Mouse (Mus musculus): Measurements from ENCODE around the gene Cdkn1a. TPM values are rescaled to one million over a fixed set of nuclear protein-coding genes. Genes with fewer than 3 reads are reported as not detected.

Cdkn1a gene
- polyA plus RNA-seq, 1 experiment from 2014 or later: 12.4 TPM

GRCm38 (mm10) chr17:29046863-29047262 is 43.9 kb upstream of the Cdkn1a start:
- ATAC-seq (ENCODE audit: insufficient read depth): no peak
- 81% methylated on average over 3 of the region's 3 CpGs for WGBS
- TF ChIP-seq CTCF (IDR thresholded peaks at IDR 0.05; ENCODE audit: low read depth): no peak
- no peaks in the 10 kb centered on the region for H3K27me3 ChIP-seq (ENCODE audit: insufficient read depth, low read length)
- H3K4me1 ChIP-seq (ENCODE audit: insufficient read depth): no peaks in the 10 kb centered on the region
- no peak overlapping the region for H3K4me3 ChIP-seq (ENCODE audit: low read depth, low read length)
- no peaks in the 10 kb centered on the region for H3K9me3 ChIP-seq (ENCODE audit: low read depth, low read length)
- H3K36me3 ChIP-seq (ENCODE audit: insufficient read depth): peaks cover 48% of the 10 kb centered on the region
- no peak overlapping the region for H3K27ac ChIP-seq (ENCODE audit: low read depth)
- no peak overlapping the region for H3K9ac ChIP-seq
- no peak for DNase-seq
- no peak overlapping the region for H3K4me2 ChIP-seq

GRCm38 (mm10) chr17:29047697-29048514 is 42.9 kb upstream of the Cdkn1a start:
- no peak overlapping the region for H3K9ac ChIP-seq
- DNase-seq: peak; percentile 37
- WGBS: 50% methylated on average over 3 of the region's 3 CpGs
- TF ChIP-seq CTCF (IDR thresholded peaks at IDR 0.05; ENCODE audit: low read depth): peak; percentile 24
- no peak overlapping the region for H3K27ac ChIP-seq (ENCODE audit: low read depth)
- H3K4me2 ChIP-seq: no peak overlapping the region
- no peaks in the 10 kb centered on the region for H3K27me3 ChIP-seq (ENCODE audit: insufficient read depth, low read length)
- H3K36me3 ChIP-seq (ENCODE audit: insufficient read depth): peaks cover 38% of the 10 kb centered on the region
- no peaks in the 10 kb centered on the region for H3K9me3 ChIP-seq (ENCODE audit: low read depth, low read length)
- H3K4me1 ChIP-seq (ENCODE audit: insufficient read depth): no peaks in the 10 kb centered on the region
- no peak for ATAC-seq (ENCODE audit: insufficient read depth)
- H3K4me3 ChIP-seq (ENCODE audit: low read depth, low read length): no peak overlapping the region

- TF ChIP-seq CTCF (IDR thresholded peaks at IDR 0.05; ENCODE audit: low read depth): peak; percentile 92
- Histone ChIP-seq H3K27ac (ENCODE audit: low read depth) (no peak overlapping the region), H3K4me1 (ENCODE audit: insufficient read depth) (no peaks in the 10 kb centered on the region), H3K9ac (no peak overlapping the region), H3K27me3 (ENCODE audit: insufficient read depth, low read length) (no peaks in the 10 kb centered on the region), H3K4me2 (no peak overlapping the region), H3K4me3 (ENCODE audit: low read depth, low read length) (no peak overlapping the region), H3K9me3 (ENCODE audit: low read depth, low read length) (no peaks in the 10 kb centered on the region), H3K36me3 (ENCODE audit: insufficient read depth) (peaks cover 28% of the 10 kb centered on the region)
- ATAC-seq (ENCODE audit: insufficient read depth): 0 out of 2 replicates have a peak, but pooled peaks have one; percentile 43
- DNase-seq: peak; percentile 91
- 17% methylated on average over 13 of the region's 13 CpGs for WGBS
Observed at GRCm38 (mm10) chr17:29048748-29049507, 41.8 kb upstream of the Cdkn1a start.

GRCm38 (mm10) chr17:29049508-29049889 is 41.3 kb upstream of the Cdkn1a start:
- Histone ChIP-seq H3K9me3 (ENCODE audit: low read depth, low read length) (no peaks in the 10 kb centered on the region), H3K4me3 (ENCODE audit: low read depth, low read length) (no peak overlapping the region), H3K4me2 (no peak overlapping the region), H3K27ac (ENCODE audit: low read depth) (no peak overlapping the region), H3K4me1 (ENCODE audit: insufficient read depth) (no peaks in the 10 kb centered on the region; the same call in 1 of the 2 replicates), H3K27me3 (ENCODE audit: insufficient read depth, low read length) (no peaks in the 10 kb centered on the region), H3K9ac (no peak overlapping the region), H3K36me3 (ENCODE audit: insufficient read depth) (peaks cover 22% of the 10 kb centered on the region)
- TF ChIP-seq CTCF (IDR thresholded peaks at IDR 0.05; ENCODE audit: low read depth): no peak
- ATAC-seq (ENCODE audit: insufficient read depth) (no peak), DNase-seq (no peak)
- 65% methylated on average over 5 of the region's 5 CpGs for WGBS

- Histone ChIP-seq H3K36me3 (ENCODE audit: insufficient read depth) (peaks cover 18% of the 10 kb centered on the region), H3K9me3 (ENCODE audit: low read depth, low read length) (no peaks in the 10 kb centered on the region), H3K27ac (ENCODE audit: low read depth) (no peak overlapping the region), H3K4me2 (no peak overlapping the region), H3K4me3 (ENCODE audit: low read depth, low read length) (no peak overlapping the region), H3K4me1 (ENCODE audit: insufficient read depth) (no peaks in the 10 kb centered on the region; the same call in 1 of the 2 replicates), H3K9ac (no peak overlapping the region), H3K27me3 (ENCODE audit: insufficient read depth, low read length) (no peaks in the 10 kb centered on the region)
- DNase-seq: no peak
- ATAC-seq (ENCODE audit: insufficient read depth): peak; percentile 15; the same call in 1 of the 2 replicates
- 49% methylated on average over 7 of the region's 7 CpGs for WGBS
- TF ChIP-seq CTCF (IDR thresholded peaks at IDR 0.05; ENCODE audit: low read depth): no peak
Observed at GRCm38 (mm10) chr17:29049923-29050322, 40.9 kb upstream of the Cdkn1a start.

- no peaks in the 10 kb centered on the region for H3K27me3 ChIP-seq (ENCODE audit: insufficient read depth, low read length)
- H3K9me3 ChIP-seq (ENCODE audit: low read depth, low read length): no peaks in the 10 kb centered on the region
- ATAC-seq (ENCODE audit: insufficient read depth) (no peak), DNase-seq (no peak)
- no peak for TF ChIP-seq CTCF (IDR thresholded peaks at IDR 0.05; ENCODE audit: low read depth)
- no peak overlapping the region for H3K27ac ChIP-seq (ENCODE audit: low read depth)
- 0 out of 2 replicates have a peak overlapping the region, but pooled peaks have one; percentile 3 for H3K9ac ChIP-seq
- H3K4me2 ChIP-seq: no peak overlapping the region
- H3K4me1 ChIP-seq (ENCODE audit: insufficient read depth): no peaks in the 10 kb centered on the region; the same call in 1 of the 2 replicates
- H3K4me3 ChIP-seq (ENCODE audit: low read depth, low read length): no peak overlapping the region
- peaks cover 9% of the 10 kb centered on the region for H3K36me3 ChIP-seq (ENCODE audit: insufficient read depth)
- WGBS: 28% methylated on average over 14 of the region's 14 CpGs
Observed at GRCm38 (mm10) chr17:29050791-29051190, 40.0 kb upstream of the Cdkn1a start.

GRCm38 (mm10) chr17:29053067-29053466 is 37.7 kb upstream of the Cdkn1a start:
- no peak overlapping the region for H3K27ac ChIP-seq (ENCODE audit: low read depth)
- H3K4me3 ChIP-seq (ENCODE audit: low read depth, low read length): no peak overlapping the region
- 76% methylated on average over 6 of the region's 6 CpGs for WGBS
- ATAC-seq (ENCODE audit: insufficient read depth) (no peak), DNase-seq (no peak)
- H3K4me1 ChIP-seq (ENCODE audit: insufficient read depth): peaks cover 7% of the 10 kb centered on the region; the same call in 1 of the 2 replicates
- no peak overlapping the region for H3K4me2 ChIP-seq
- H3K9me3 ChIP-seq (ENCODE audit: low read depth, low read length): no peaks in the 10 kb centered on the region
- H3K9ac ChIP-seq: no peak overlapping the region
- no peak for TF ChIP-seq CTCF (IDR thresholded peaks at IDR 0.05; ENCODE audit: low read depth)
- H3K27me3 ChIP-seq (ENCODE audit: insufficient read depth, low read length): no peaks in the 10 kb centered on the region
- H3K36me3 ChIP-seq (ENCODE audit: insufficient read depth): no peaks in the 10 kb centered on the region

All from lung, embryonic 14.5 days (tissue).